Mouse (Mus musculus) heart, adult 2 months (tissue): Measurements from ENCODE around the gene 3110021N24Rik. TPM values are rescaled to one million over a fixed set of nuclear protein-coding genes. Genes with fewer than 3 reads are reported as not detected.

Experiments used
- DNase-seq, 2 experiments: peaks; one replicate each; pipeline ENCODE4 v3.0.0; 2021
- H3K27ac ChIP-seq: fragments of 200-600 bp; 2 replicates; pipeline ENCODE4 v1.8.1; 2022
- H3K27me3 ChIP-seq: fragments of 200-500 bp; 2 replicates; pipeline ENCODE4 v1.6.1; 2012; ENCODE audit warnings: mild to moderate bottlenecking, low read length, inconsistent platforms, mixed read lengths; ENCODE audit not compliant: control insufficient read depth, insufficient read depth
- H3K36me3 ChIP-seq: fragments of 200-500 bp; 2 replicates; pipeline ENCODE4 v1.6.1; 2012; ENCODE audit warnings: low read length, inconsistent platforms; ENCODE audit not compliant: control insufficient read depth, insufficient read depth
- H3K4me1 ChIP-seq: fragments of 200-500 bp; 2 replicates; pipeline ENCODE4 v1.6.1; 2011; ENCODE audit warnings: low read length; ENCODE audit not compliant: control insufficient read depth, insufficient read depth
- H3K4me3 ChIP-seq: fragments of 200-600 bp; 2 replicates; pipeline ENCODE4 v1.8.1; 2022
- H3K79me2 ChIP-seq: fragments of 200-500 bp; replicated peaks from 2 replicates; pipeline ENCODE4 v1.6.1; 2012; ENCODE audit warnings: mild to moderate bottlenecking, inconsistent platforms, low read length, moderate library complexity, mixed read lengths; ENCODE audit not compliant: control insufficient read depth, insufficient read depth
- H3K9ac ChIP-seq: fragments of 200-500 bp; 2 replicates; pipeline ENCODE4 v1.6.1; 2012; ENCODE audit warnings: low read depth, mild to moderate bottlenecking, control low read depth, inconsistent platforms, low read length, mixed read lengths
- CTCF ChIP-seq: fragments of 200-600 bp; IDR thresholded peaks from 2 replicates; pipeline ENCODE4 v1.8.1; 2022; ENCODE audit warnings: antibody characterized with exemption, mild to moderate bottlenecking, moderate library complexity
- EP300 ChIP-seq: fragments of 200-500 bp; IDR thresholded peaks from 2 replicates; pipeline ENCODE4 v1.6.1; 2011; ENCODE audit warnings: low read depth, low read length, control low read depth; ENCODE audit not compliant: insufficient read depth
- POLR2A ChIP-seq: fragments of 200-500 bp; IDR thresholded peaks from 2 replicates; pipeline ENCODE4 v1.6.1; 2011; ENCODE audit warnings: mild to moderate bottlenecking, low read depth, low read length, control low read depth; ENCODE audit not compliant: insufficient read depth
- WGBS: fragments of 180-500 bp; shearing (Covaris S2); methylation state at CpG from one replicate; pipeline ENCODE4 v1.1.7; 2018; 5-methylcytosine and 5-hydroxymethylcytosine counted together
- intact Hi-C: fragments of 180-260 bp; cut with DNase I; formaldehyde crosslinking; loops from one replicate; pipeline ENCODE4 v1.15.1; 2025
- polyA plus RNA-seq: library from polyadenylated mRNA; depleted of rRNA; stranded (reverse); fragments of >200 nt; gene quantifications from 2 replicates; pipeline ENCODE4 v1.2.3, GENCODE M21; 2012; rRNA removed
- total RNA-seq, 2 experiments: library from RNA; stranded (reverse); gene quantifications; 2 replicates each; pipeline ENCODE4 v1.2.3; 2021

3110021N24Rik gene
- total and polyA plus RNA-seq, 3 experiments: 0.10 to 0.36 (median 0.26) TPM

DNA sequence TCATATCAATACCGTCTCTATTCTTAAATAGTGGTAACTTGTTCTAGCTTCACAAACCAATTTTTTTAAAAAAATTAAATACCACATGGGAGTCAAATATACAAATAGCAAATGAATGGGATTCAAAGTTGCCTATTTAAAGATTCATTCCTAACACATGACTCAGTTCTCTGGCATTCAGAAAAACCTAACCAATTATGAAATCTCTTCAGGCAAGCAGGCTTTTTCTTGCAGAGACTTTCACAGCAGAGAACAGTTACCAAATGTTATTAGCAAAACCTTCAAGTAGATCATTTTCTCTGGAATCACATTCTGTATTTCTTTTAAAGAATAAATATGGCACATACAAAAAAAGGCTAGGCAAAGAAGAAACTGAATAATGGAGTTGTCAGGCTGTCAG lies 111.2 kb downstream of the 3110021N24Rik start:
- H3K27ac ChIP-seq: peak overlapping the region; percentile 96
- no peak overlapping the region for H3K4me3 ChIP-seq
- no peak overlapping the region for H3K9ac ChIP-seq
- WGBS: 71% methylated on average over 1 of the region's 1 CpGs
- no peaks in the 10 kb centered on the region for H3K27me3 ChIP-seq
- H3K36me3 ChIP-seq: peaks cover 21% of the 10 kb centered on the region
- no peaks in the 10 kb centered on the region for H3K79me2 ChIP-seq
- H3K4me1 ChIP-seq: peaks cover 5% of the 10 kb centered on the region
- no peak for TF ChIP-seq CTCF
- no peak for TF ChIP-seq POLR2A
- TF ChIP-seq EP300: no peak
- intact Hi-C loops: loop anchor here (5.0 kb wide), 1 partner anchor 213 kb away; the partner anchor contains the start of gene Cc2d1b
- DNase-seq: no peak

Other genes with a start within 250 kb of the 3110021N24Rik start
- 10 to 100 TPM; 14.3 to 17.0 TPM for gene Prpf38a, start 140.3 kb upstream of the 3110021N24Rik start, total RNA-seq
- 3.2 and 7.1 TPM in 2 replicates for gene Prpf38a, start 140.3 kb upstream of the 3110021N24Rik start, polyA plus RNA-seq
- gene Orc1, start 140.2 kb upstream of the 3110021N24Rik start, total RNA-seq: not detected
- gene Orc1, start 140.2 kb upstream of the 3110021N24Rik start, polyA plus RNA-seq: 0.04 TPM in 1 of 2 replicates, not detected in the other
- 10 to 100 TPM; 13.5 to 13.7 TPM for gene Cc2d1b, start 99.7 kb upstream of the 3110021N24Rik start, total RNA-seq
- 13.4 and 16.7 TPM in 2 replicates for gene Cc2d1b, start 99.7 kb upstream of the 3110021N24Rik start, polyA plus RNA-seq
- gene Zfyve9, start 61.1 kb downstream of the 3110021N24Rik start, total RNA-seq: 10 to 100 TPM; 25.2 to 29.9 TPM
- 5.1 and 8.4 TPM in 2 replicates for gene Zfyve9, start 61.1 kb downstream of the 3110021N24Rik start, polyA plus RNA-seq
- gene Btf3l4, start 114.0 kb downstream of the 3110021N24Rik start, total RNA-seq: 10 to 100 TPM; 70.1 to 78.1 TPM
- gene Btf3l4, start 114.0 kb downstream of the 3110021N24Rik start, polyA plus RNA-seq: 18.5 and 33.8 TPM in 2 replicates
- 10 to 100 TPM; 29.2 to 30.0 TPM for gene Txndc12, start 115.0 kb downstream of the 3110021N24Rik start, total RNA-seq
- 15.7 and 23.4 TPM in 2 replicates for gene Txndc12, start 115.0 kb downstream of the 3110021N24Rik start, polyA plus RNA-seq
- gene Kti12, start 128.1 kb downstream of the 3110021N24Rik start, total RNA-seq: 10 to 100 TPM; 20.3 to 23.3 TPM
- gene Kti12, start 128.1 kb downstream of the 3110021N24Rik start, polyA plus RNA-seq: 22.9 and 29.7 TPM in 2 replicates
- not detected for gene A730015C16Rik, start 129.0 kb downstream of the 3110021N24Rik start, total RNA-seq
- 0.15 TPM in 1 of 2 replicates, not detected in the other for gene A730015C16Rik, start 129.0 kb downstream of the 3110021N24Rik start, polyA plus RNA-seq
- 1 to 10 TPM in 1 of 2 experiments, under 1 TPM in 1; 0.63 to 1.3 TPM for gene Rab3b, start 159.4 kb downstream of the 3110021N24Rik start, total RNA-seq
- gene Rab3b, start 159.4 kb downstream of the 3110021N24Rik start, polyA plus RNA-seq: 6.2 and 6.6 TPM in 2 replicates